Mouse (Mus musculus) telencephalon, adult 2 months (tissue): ENCODE measurements around the gene Lyzl4.
"Not testable (repeated sequence)": the region's sequence is repeated elsewhere in the genome, so short reads cannot be mapped to it uniquely, and the experiment has no call there.

Source experiments
- DNase-seq: peaks from one replicate; pipeline ENCODE4 v3.0.0-alpha.2; 2011; ENCODE audit warnings: low read depth, low spot score

The Lyzl4 gene

GRCm38 (mm10) chr9:121600861-121601427 is 41.0 kb downstream of the Lyzl4 start:
- DNase-seq, result peak; percentile 69

- DNase-seq, result peak; percentile 90
Measured at GRCm38 (mm10) chr9:121600201-121600860, 41.6 kb downstream of the Lyzl4 start.

- DNase-seq, result no peak
Measured at GRCm38 (mm10) chr9:121599551-121599950, 42.3 kb downstream of the Lyzl4 start.

GRCm38 (mm10) chr9:121598106-121598505 is 43.8 kb downstream of the Lyzl4 start:
- no peak for DNase-seq

- no peak for DNase-seq
Measured at GRCm38 (mm10) chr9:121594771-121595170, 47.1 kb downstream of the Lyzl4 start.

GRCm38 (mm10) chr9:121593768-121594167 is 48.1 kb downstream of the Lyzl4 start:
- not testable (repeated sequence) for DNase-seq

- DNase-seq, result no peak
Measured at GRCm38 (mm10) chr9:121592948-121593550, 48.8 kb downstream of the Lyzl4 start.

GRCm38 (mm10) chr9:121589533-121589932 is 52.4 kb downstream of the Lyzl4 start:
- no peak for DNase-seq

- no peak for DNase-seq
Measured at GRCm38 (mm10) chr9:121574380-121574779, 67.5 kb downstream of the Lyzl4 start.

- no peak for DNase-seq
Measured at GRCm38 (mm10) chr9:121568451-121568850, 73.4 kb downstream of the Lyzl4 start.

- DNase-seq, result no peak
Measured at GRCm38 (mm10) chr9:121566387-121566786, 75.5 kb downstream of the Lyzl4 start.

- no peak for DNase-seq
Measured at GRCm38 (mm10) chr9:121563276-121563675, 78.6 kb downstream of the Lyzl4 start.

GRCm38 (mm10) chr9:121560515-121560914 is 81.4 kb downstream of the Lyzl4 start:
- no peak for DNase-seq

GRCm38 (mm10) chr9:121558167-121558566 is 83.7 kb downstream of the Lyzl4 start:
- DNase-seq, result peak; percentile 46

GRCm38 (mm10) chr9:121556913-121557312 is 85.0 kb downstream of the Lyzl4 start:
- peak; percentile 87 for DNase-seq

GRCm38 (mm10) chr9:121555395-121556000 is 86.4 kb downstream of the Lyzl4 start:
- DNase-seq, result peak; percentile 92

GRCm38 (mm10) chr9:121553643-121554042 is 88.3 kb downstream of the Lyzl4 start:
- DNase-seq, result no peak

- DNase-seq, result peak; percentile 57
Measured at GRCm38 (mm10) chr9:121550327-121550771, 91.5 kb downstream of the Lyzl4 start.

GRCm38 (mm10) chr9:121549444-121549843 is 92.5 kb downstream of the Lyzl4 start:
- no peak for DNase-seq

GRCm38 (mm10) chr9:121549010-121549409 is 92.9 kb downstream of the Lyzl4 start:
- DNase-seq, result no peak

GRCm38 (mm10) chr9:121547431-121547830 is 94.5 kb downstream of the Lyzl4 start:
- no peak for DNase-seq

GRCm38 (mm10) chr9:121541530-121541929 is 100.4 kb downstream of the Lyzl4 start:
- no peak for DNase-seq
